Mouse (Mus musculus): ENCODE results near the gene Rflna. TPM values are rescaled to one million over a fixed set of nuclear protein-coding genes. Genes with fewer than 3 reads are reported as not detected.

Gene Rflna
- total RNA-seq (2023) = not detected

GRCm38 (mm10) chr5:125002969-125003872, at the start of gene Rflna:
TSS of gene Rflna (plus strand) at chr5:125003221.

Other genes starting within 250 kb of the Rflna start
- gene Ccdc92, start 140.8 kb upstream of the Rflna start, total RNA-seq (2023) = 9.4 TPM
- gene Zfp664, start 140.5 kb upstream of the Rflna start, total RNA-seq (2023) = 27.2 TPM
- 159 TPM for gene Ncor2, start 176.0 kb downstream of the Rflna start, total RNA-seq (2023)